Mouse (Mus musculus) intestine, embryonic 15.5 days (tissue): Measurements from ENCODE around the gene Pwp1. TPM values are rescaled to one million over a fixed set of nuclear protein-coding genes. Genes with fewer than 3 reads are reported as not detected.
A peak's percentile ranks its signal among the peaks of the same experiment; 100 is the strongest.

Experiments
- ATAC-seq: fragments of 200-750 bp; cut with Nextera tagmentation; 2 replicates; pipeline ENCODE4 v1.8.0; 2017; ENCODE audit warnings: moderate TSS enrichment, moderate library complexity
- H3K27ac ChIP-seq: fragments of 300-500 bp; sonication (generic); 2 replicates; pipeline ENCODE4 v1.5.1; 2015; ENCODE audit warnings: mild to moderate bottlenecking, inconsistent platforms
- H3K27me3 ChIP-seq: fragments of 300-500 bp; sonication (generic); replicated peaks from 2 replicates; pipeline ENCODE4 v1.6.1; 2015; ENCODE audit warnings: inconsistent platforms
- H3K36me3 ChIP-seq: fragments of 300-500 bp; sonication (generic); 2 replicates; pipeline ENCODE4 v1.6.1; 2015; ENCODE audit warnings: inconsistent platforms
- H3K4me1 ChIP-seq: fragments of 300-500 bp; sonication (generic); replicated peaks from 2 replicates; pipeline ENCODE4 v1.6.1; 2015; ENCODE audit warnings: inconsistent platforms
- H3K4me2 ChIP-seq: fragments of 300-500 bp; sonication (generic); replicated peaks from 2 replicates; pipeline ENCODE4 v1.6.1; 2015; ENCODE audit warnings: mild to moderate bottlenecking, inconsistent platforms
- H3K4me3 ChIP-seq: fragments of 300-500 bp; sonication (generic); replicated peaks from 2 replicates; pipeline ENCODE4 v1.5.1; 2015; ENCODE audit warnings: inconsistent platforms
- H3K9ac ChIP-seq: fragments of 300-500 bp; sonication (generic); 2 replicates; pipeline ENCODE4 v1.6.1; 2015; ENCODE audit warnings: inconsistent platforms
- H3K9me3 ChIP-seq: fragments of 300-500 bp; sonication (generic); 2 replicates; pipeline ENCODE4 v1.6.1; 2016; ENCODE audit warnings: inconsistent platforms
- WGBS: fragments of 180-500 bp; shearing (Covaris S2); methylation state at CpG from one replicate; pipeline ENCODE4 v1.1.7; 2015; 5-methylcytosine and 5-hydroxymethylcytosine counted together
- polyA plus RNA-seq: library from polyadenylated mRNA; unstranded; fragments of >200 nt; fragmentation: Nextera tagmentation; extraction: Ambion mirVana; gene quantifications from 2 replicates; pipeline ENCODE4 v1.2.1, GENCODE M21; 2015

Gene Pwp1
- polyA plus RNA-seq, 1 experiment from 2014 or later = 65.6 TPM

GRCm38 (mm10) chr10:85916498-85917309 lies 87.4 kb downstream of the Pwp1 start, which contains the start of gene Prdm4:
Gene Prdm4, minus strand, starts transcription at chr10:85917142.
- Histone ChIP-seq H3K4me3 (peak within 1 kb of the TSS; percentile 96), H3K36me3 (peaks cover 14% of the 10 kb centered on the region; the same call in 1 of the 2 replicates), H3K9me3 (no peaks in the 10 kb centered on the region), H3K27me3 (no peaks in the 10 kb centered on the region), H3K4me2 (peak within 1 kb of the TSS; percentile 71), H3K9ac (peak within 1 kb of the TSS; percentile 93), H3K4me1 (peaks cover 11% of the 10 kb centered on the region), H3K27ac (peak within 1 kb of the TSS; percentile 88)
- WGBS = under 1% methylated on average over 86 of the region's 90 CpGs
- ATAC-seq = peak; percentile 99

- 2% methylated on average over 23 of the region's 23 CpGs for WGBS
- H3K27ac ChIP-seq = no peak within 1 kb of the TSS
- H3K4me3 ChIP-seq = peak within 1 kb of the TSS; percentile 54
- H3K4me2 ChIP-seq = peak within 1 kb of the TSS; percentile 95
- peak within 1 kb of the TSS; percentile 34 for H3K9ac ChIP-seq
- peak; percentile 9; the same call in 1 of the 2 replicates for ATAC-seq
- peaks cover 13% of the 10 kb centered on the region for H3K27me3 ChIP-seq
- H3K36me3 ChIP-seq = no peaks in the 10 kb centered on the region
- H3K4me1 ChIP-seq = peaks cover 11% of the 10 kb centered on the region; the same call in 1 of the 2 replicates
- H3K9me3 ChIP-seq = no peaks in the 10 kb centered on the region
Measured at GRCm38 (mm10) chr10:85927676-85928445, 98.6 kb downstream of the Pwp1 start, which contains the start of gene Ascl4. Gene Ascl4, plus strand, starts transcription at chr10:85927681.

- peak; percentile 92 for ATAC-seq
- H3K4me2 ChIP-seq = peak overlapping the region; percentile 95
- no peak overlapping the region for H3K27ac ChIP-seq
- H3K9me3 ChIP-seq = no peaks in the 10 kb centered on the region
- H3K27me3 ChIP-seq = peaks cover 13% of the 10 kb centered on the region
- no peaks in the 10 kb centered on the region for H3K36me3 ChIP-seq
- H3K4me3 ChIP-seq = peak overlapping the region; percentile 54
- H3K4me1 ChIP-seq = peaks cover 11% of the 10 kb centered on the region; the same call in 1 of the 2 replicates
- WGBS = 1% methylated on average over 63 of the region's 63 CpGs
- H3K9ac ChIP-seq = peak overlapping the region; percentile 34
Measured at GRCm38 (mm10) chr10:85928499-85929207, 99.4 kb downstream of the Pwp1 start.

- no peak overlapping the region for H3K4me3 ChIP-seq
- peak overlapping the region; percentile 95 for H3K4me2 ChIP-seq
- 44% methylated on average over 11 of the region's 11 CpGs for WGBS
- H3K27me3 ChIP-seq = peaks cover 13% of the 10 kb centered on the region
- H3K9ac ChIP-seq = no peak overlapping the region
- H3K9me3 ChIP-seq = no peaks in the 10 kb centered on the region
- no peak overlapping the region for H3K27ac ChIP-seq
- no peak for ATAC-seq
- peaks cover 11% of the 10 kb centered on the region; the same call in 1 of the 2 replicates for H3K4me1 ChIP-seq
- no peaks in the 10 kb centered on the region for H3K36me3 ChIP-seq
Measured at GRCm38 (mm10) chr10:85929208-85929591, 99.9 kb downstream of the Pwp1 start.

- Histone ChIP-seq H3K9me3 (no peaks in the 10 kb centered on the region), H3K4me1 (peaks cover 11% of the 10 kb centered on the region; the same call in 1 of the 2 replicates), H3K4me2 (no peak overlapping the region), H3K36me3 (no peaks in the 10 kb centered on the region), H3K9ac (no peak overlapping the region), H3K27me3 (peaks cover 13% of the 10 kb centered on the region), H3K27ac (no peak overlapping the region), H3K4me3 (no peak overlapping the region)
- ATAC-seq = no peak
- WGBS = 89% methylated on average over 11 of the region's 11 CpGs
Measured at GRCm38 (mm10) chr10:85929962-85930361, 100.7 kb downstream of the Pwp1 start.

- Histone ChIP-seq H3K9ac (no peak overlapping the region), H3K36me3 (peaks cover 36% of the 10 kb centered on the region), H3K27ac (no peak overlapping the region), H3K4me2 (no peak overlapping the region), H3K4me1 (no peaks in the 10 kb centered on the region), H3K27me3 (no peaks in the 10 kb centered on the region), H3K9me3 (no peaks in the 10 kb centered on the region), H3K4me3 (no peak overlapping the region)
- 87% methylated on average over 6 of the region's 6 CpGs for WGBS
- no peak for ATAC-seq
Measured at GRCm38 (mm10) chr10:85936280-85936965, 107.1 kb downstream of the Pwp1 start.

Other genes starting within 250 kb of the Pwp1 start
- 16.2 TPM in 2 replicates for gene Prdm4, start 87.6 kb downstream of the Pwp1 start, polyA plus RNA-seq
- 0.15 TPM in 1 of 2 replicates, not detected in the other for gene Ascl4, start 98.2 kb downstream of the Pwp1 start, polyA plus RNA-seq
- 158 and 165 TPM in 2 replicates for gene Rtcb, start 128.3 kb downstream of the Pwp1 start, polyA plus RNA-seq
- gene Bpifc, start 182.4 kb downstream of the Pwp1 start, polyA plus RNA-seq = 0.11 TPM in 2 replicates
- 29.5 and 30.0 TPM in 2 replicates for gene Fbxo7, start 192.5 kb downstream of the Pwp1 start, polyA plus RNA-seq